Mouse (Mus musculus) intestine, embryonic 15.5 days (tissue): Measurements from ENCODE around the gene Gm14525. TPM values are rescaled to one million over a fixed set of nuclear protein-coding genes. Genes with fewer than 3 reads are reported as not detected.
"Not testable (repeated sequence)": the region's sequence is repeated elsewhere in the genome, so short reads cannot be mapped to it uniquely, and the experiment has no call there.

ENCODE experiments used
- ATAC-seq: fragments of 200-750 bp; cut with Nextera tagmentation; 2 replicates; pipeline ENCODE4 v1.8.0; 2017; ENCODE audit warnings: moderate TSS enrichment, moderate library complexity
- H3K27ac ChIP-seq: fragments of 300-500 bp; sonication (generic); 2 replicates; pipeline ENCODE4 v1.5.1; 2015; ENCODE audit warnings: mild to moderate bottlenecking, inconsistent platforms
- H3K27me3 ChIP-seq: fragments of 300-500 bp; sonication (generic); replicated peaks from 2 replicates; pipeline ENCODE4 v1.6.1; 2015; ENCODE audit warnings: inconsistent platforms
- H3K36me3 ChIP-seq: fragments of 300-500 bp; sonication (generic); 2 replicates; pipeline ENCODE4 v1.6.1; 2015; ENCODE audit warnings: inconsistent platforms
- H3K4me1 ChIP-seq: fragments of 300-500 bp; sonication (generic); replicated peaks from 2 replicates; pipeline ENCODE4 v1.6.1; 2015; ENCODE audit warnings: inconsistent platforms
- H3K4me2 ChIP-seq: fragments of 300-500 bp; sonication (generic); replicated peaks from 2 replicates; pipeline ENCODE4 v1.6.1; 2015; ENCODE audit warnings: mild to moderate bottlenecking, inconsistent platforms
- H3K4me3 ChIP-seq: fragments of 300-500 bp; sonication (generic); replicated peaks from 2 replicates; pipeline ENCODE4 v1.5.1; 2015; ENCODE audit warnings: inconsistent platforms
- H3K9ac ChIP-seq: fragments of 300-500 bp; sonication (generic); 2 replicates; pipeline ENCODE4 v1.6.1; 2015; ENCODE audit warnings: inconsistent platforms
- H3K9me3 ChIP-seq: fragments of 300-500 bp; sonication (generic); 2 replicates; pipeline ENCODE4 v1.6.1; 2016; ENCODE audit warnings: inconsistent platforms
- WGBS: fragments of 180-500 bp; shearing (Covaris S2); methylation state at CpG from one replicate; pipeline ENCODE4 v1.1.7; 2015; 5-methylcytosine and 5-hydroxymethylcytosine counted together
- polyA plus RNA-seq: library from polyadenylated mRNA; unstranded; fragments of >200 nt; fragmentation: Nextera tagmentation; extraction: Ambion mirVana; gene quantifications from 2 replicates; pipeline ENCODE4 v1.2.1, GENCODE M21; 2015

Gm14525 gene
- not detected in 2 replicates for polyA plus RNA-seq

GRCm38 (mm10) chrX:26702538-26702937 lies at the start of gene Gm14525:
Gene Gm14525 (minus strand): TSS chrX:26702638.
- H3K27me3 ChIP-seq, H3K9ac ChIP-seq, H3K36me3 ChIP-seq, H3K27ac ChIP-seq, H3K4me1 ChIP-seq, H3K9me3 ChIP-seq, H3K4me2 ChIP-seq, H3K4me3 ChIP-seq, ATAC-seq: not testable (repeated sequence)
- WGBS, result 85% methylated on average over 4 of the region's 5 CpGs

Other genes starting within 250 kb of the Gm14525 start
- not detected in 2 replicates for gene Slx, start 157.1 kb downstream of the Gm14525 start, polyA plus RNA-seq
- not detected in 2 replicates for gene Gm6121, start 233.1 kb upstream of the Gm14525 start, polyA plus RNA-seq